Mouse (Mus musculus) forebrain, embryonic 16.5 days (tissue): ENCODE measurements around the gene Nav1. TPM values are rescaled to one million over a fixed set of nuclear protein-coding genes. Genes with fewer than 3 reads are reported as not detected.

Experiments used
- ATAC-seq: fragments of 200-750 bp; cut with Nextera tagmentation; 2 replicates; pipeline ENCODE4 v1.8.0; 2017; ENCODE audit warnings: mild to moderate bottlenecking, moderate library complexity
- H3K27ac ChIP-seq: fragments of 300-500 bp; sonication (generic); 2 replicates; pipeline ENCODE4 v1.5.1; 2014; ENCODE audit warnings: low read length, control low read depth
- H3K27me3 ChIP-seq: fragments of 300-500 bp; sonication (generic); replicated peaks from 2 replicates; pipeline ENCODE4 v1.6.1; 2014; ENCODE audit warnings: low read length; ENCODE audit not compliant: control insufficient read depth, insufficient read depth
- H3K36me3 ChIP-seq: fragments of 300-500 bp; sonication (generic); 2 replicates; pipeline ENCODE4 v1.6.1; 2014; ENCODE audit not compliant: control insufficient read depth, insufficient read depth
- H3K4me1 ChIP-seq: fragments of 300-500 bp; sonication (generic); replicated peaks from 2 replicates; pipeline ENCODE4 v1.6.1; 2014; ENCODE audit warnings: low read length; ENCODE audit not compliant: control insufficient read depth, insufficient read depth
- H3K4me2 ChIP-seq: fragments of 300-500 bp; sonication (generic); 2 replicates; pipeline ENCODE4 v1.6.1; 2014; ENCODE audit warnings: mild to moderate bottlenecking, low read length, control low read depth
- H3K4me3 ChIP-seq: fragments of 300-500 bp; sonication (generic); replicated peaks from 2 replicates; pipeline ENCODE4 v1.5.1; 2014; ENCODE audit warnings: mild to moderate bottlenecking, low read length, control low read depth
- H3K9ac ChIP-seq: fragments of 300-500 bp; sonication (generic); replicated peaks from 2 replicates; pipeline ENCODE4 v1.6.1; 2014; ENCODE audit warnings: low read depth, low read length, control low read depth
- H3K9me3 ChIP-seq: fragments of 300-500 bp; sonication (generic); 2 replicates; pipeline ENCODE4 v1.6.1; 2016; ENCODE audit warnings: low read length; ENCODE audit not compliant: control insufficient read depth
- WGBS: fragments of 180-500 bp; shearing (Covaris S2); extraction: QIAGEN DNeasy Blood & Tissue Kit; methylation state at CpG from one replicate; pipeline ENCODE4 v1.1.7; 2014; 5-methylcytosine and 5-hydroxymethylcytosine counted together
- polyA plus RNA-seq: library from polyadenylated mRNA; unstranded; fragments of >200 nt; fragmentation: Nextera tagmentation; extraction: Ambion mirVana; gene quantifications from 2 replicates; pipeline ENCODE4 v1.2.1, GENCODE M21; 2015

The Nav1 gene
- polyA plus RNA-seq, 1 experiment from 2014 or later, result 62.6 TPM

DNA sequence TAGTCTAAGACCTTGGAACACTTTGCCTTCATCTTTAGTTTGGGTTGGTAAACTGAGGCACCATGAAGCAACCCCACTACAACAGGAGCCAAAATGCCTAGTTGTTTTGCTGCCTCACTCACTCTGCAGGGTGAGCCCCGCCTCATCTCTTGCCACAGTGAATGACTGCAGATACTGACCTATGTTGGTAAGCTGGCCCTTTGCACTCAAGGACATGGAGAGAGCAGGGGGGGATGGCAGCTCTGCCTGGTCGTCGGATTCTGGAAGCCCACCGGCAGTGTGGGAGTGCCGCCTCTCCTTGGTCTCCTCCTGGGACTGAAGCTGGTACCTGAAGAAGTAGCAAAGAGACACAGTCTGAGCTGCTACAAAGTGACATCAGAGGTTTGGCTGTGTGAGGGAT lies 139.6 kb downstream of the Nav1 start:
- Histone ChIP-seq H3K9ac (no peak overlapping the region), H3K27ac (no peak overlapping the region), H3K36me3 (peaks cover 50% of the 10 kb centered on the region), H3K4me2 (no peak overlapping the region), H3K27me3 (no peaks in the 10 kb centered on the region), H3K4me1 (peaks cover 2% of the 10 kb centered on the region; the same call in 1 of the 2 replicates), H3K9me3 (no peaks in the 10 kb centered on the region), H3K4me3 (no peak overlapping the region)
- 91% methylated on average over 5 of the region's 5 CpGs for WGBS
- ATAC-seq, result no peak

DNA sequence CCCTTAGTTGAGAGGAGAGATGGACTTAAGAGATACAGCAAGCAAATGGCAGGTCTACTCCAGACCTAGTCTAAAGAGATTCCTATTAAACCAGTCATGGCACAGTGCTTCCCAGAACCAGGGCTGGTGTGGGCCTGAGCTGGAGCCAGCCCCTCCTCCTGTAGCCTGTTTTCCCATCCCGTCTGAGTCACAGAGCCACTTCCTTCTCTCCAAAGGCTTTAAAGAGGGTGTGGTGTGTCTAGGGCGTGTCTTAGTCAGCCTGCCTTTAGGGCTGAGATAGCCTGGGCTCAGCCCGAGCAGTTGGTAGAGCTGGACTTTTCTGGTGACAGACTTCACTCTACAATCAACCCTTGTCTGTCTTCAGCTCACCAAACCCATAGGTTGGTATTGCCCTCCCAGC lies 140.2 kb downstream of the Nav1 start:
- peaks cover 7% of the 10 kb centered on the region; the same call in 1 of the 2 replicates for H3K4me1 ChIP-seq
- 76% methylated on average over 3 of the region's 3 CpGs for WGBS

DNA sequence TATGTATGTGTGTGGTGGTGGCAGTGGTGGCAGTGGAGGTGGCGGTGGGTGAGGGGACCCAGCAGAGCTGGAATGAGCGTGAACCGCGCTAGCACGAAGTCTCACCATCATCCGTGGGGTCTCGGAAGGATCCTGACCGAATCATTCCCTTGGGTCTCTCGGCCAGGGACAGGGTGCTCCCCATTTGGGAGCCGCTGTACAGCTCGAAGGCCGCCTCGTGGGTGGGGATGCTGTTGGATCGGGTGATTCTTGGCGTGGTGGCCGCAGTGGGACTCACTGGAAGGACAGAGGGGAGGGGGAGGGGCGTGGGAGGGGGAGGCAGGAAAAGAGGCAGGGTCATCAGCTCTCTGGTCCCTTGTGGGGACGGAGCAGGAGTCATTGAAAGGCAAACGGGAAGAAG lies 141.4 kb downstream of the Nav1 start:
- Histone ChIP-seq H3K27me3 (no peaks in the 10 kb centered on the region), H3K9me3 (no peaks in the 10 kb centered on the region), H3K4me2 (no peak overlapping the region), H3K9ac (no peak overlapping the region), H3K27ac (no peak overlapping the region), H3K4me1 (peaks cover 9% of the 10 kb centered on the region; the same call in 1 of the 2 replicates), H3K36me3 (peaks cover 36% of the 10 kb centered on the region), H3K4me3 (no peak overlapping the region)
- no peak for ATAC-seq
- 93% methylated on average over 19 of the region's 19 CpGs for WGBS

More for the DNA sequence above, 140.2 kb downstream of the Nav1 start:
- Histone ChIP-seq H3K36me3 (peaks cover 47% of the 10 kb centered on the region), H3K4me3 (no peak overlapping the region), H3K9ac (no peak overlapping the region), H3K27me3 (no peaks in the 10 kb centered on the region), H3K4me2 (no peak overlapping the region), H3K27ac (no peak overlapping the region), H3K9me3 (no peaks in the 10 kb centered on the region)
- no peak for ATAC-seq

DNA sequence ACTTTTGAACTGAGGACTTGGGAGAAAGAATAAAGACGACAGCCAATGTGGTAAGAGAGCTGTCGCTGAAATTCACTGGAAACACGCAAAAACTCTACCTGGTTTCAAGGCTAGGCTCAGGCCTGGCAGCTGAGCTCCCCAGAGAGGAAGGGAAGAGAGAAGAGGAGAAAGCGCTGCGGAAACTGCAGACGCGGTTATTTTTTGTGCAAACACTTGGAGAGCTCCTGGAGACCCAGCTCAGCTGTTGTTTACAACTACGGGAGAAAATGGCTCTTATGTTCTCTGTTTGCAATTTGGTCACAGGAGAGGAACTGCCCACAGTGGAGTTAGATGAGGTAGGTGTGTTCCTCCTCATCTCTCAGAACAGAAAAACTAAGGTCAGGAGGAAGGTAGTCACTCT lies 144.4 kb downstream of the Nav1 start:
- peak overlapping the region; percentile 3; the same call in 1 of the 2 replicates for H3K27ac ChIP-seq
- H3K9ac ChIP-seq, result no peak overlapping the region
- H3K36me3 ChIP-seq, result peaks cover 43% of the 10 kb centered on the region
- H3K4me1 ChIP-seq, result peaks cover 9% of the 10 kb centered on the region; the same call in 1 of the 2 replicates
- H3K9me3 ChIP-seq, result no peaks in the 10 kb centered on the region
- 76% methylated on average over 8 of the region's 8 CpGs for WGBS
- no peak for ATAC-seq
- H3K27me3 ChIP-seq, result no peaks in the 10 kb centered on the region
- H3K4me3 ChIP-seq, result no peak overlapping the region
- H3K4me2 ChIP-seq, result no peak overlapping the region

DNA sequence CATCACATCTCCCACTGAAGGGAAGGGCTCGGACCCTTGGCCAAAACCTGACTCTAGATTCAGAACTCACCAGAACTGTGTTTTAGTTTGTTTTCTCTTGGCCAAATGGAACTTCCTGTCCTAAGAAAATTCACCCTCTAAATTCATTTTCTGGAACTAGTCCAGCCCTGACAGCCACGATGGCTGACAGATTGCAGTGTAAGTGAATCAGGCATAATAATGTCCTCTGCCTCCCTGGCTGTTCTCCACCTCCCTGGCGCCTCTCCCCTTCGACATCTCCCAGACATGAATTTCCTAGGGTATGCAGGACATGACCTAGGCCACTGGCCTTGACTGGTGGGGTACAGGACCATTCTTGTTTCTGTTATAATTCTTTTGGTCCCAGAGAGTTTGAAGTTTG lies 144.8 kb downstream of the Nav1 start:
- Histone ChIP-seq H3K4me3 (no peak overlapping the region), H3K9ac (no peak overlapping the region), H3K9me3 (no peaks in the 10 kb centered on the region), H3K27me3 (no peaks in the 10 kb centered on the region), H3K36me3 (peaks cover 44% of the 10 kb centered on the region), H3K4me1 (peaks cover 9% of the 10 kb centered on the region; the same call in 1 of the 2 replicates), H3K4me2 (no peak overlapping the region), H3K27ac (peak overlapping the region; percentile 3; the same call in 1 of the 2 replicates)
- ATAC-seq, result no peak
- 49% methylated on average over 4 of the region's 4 CpGs for WGBS

DNA sequence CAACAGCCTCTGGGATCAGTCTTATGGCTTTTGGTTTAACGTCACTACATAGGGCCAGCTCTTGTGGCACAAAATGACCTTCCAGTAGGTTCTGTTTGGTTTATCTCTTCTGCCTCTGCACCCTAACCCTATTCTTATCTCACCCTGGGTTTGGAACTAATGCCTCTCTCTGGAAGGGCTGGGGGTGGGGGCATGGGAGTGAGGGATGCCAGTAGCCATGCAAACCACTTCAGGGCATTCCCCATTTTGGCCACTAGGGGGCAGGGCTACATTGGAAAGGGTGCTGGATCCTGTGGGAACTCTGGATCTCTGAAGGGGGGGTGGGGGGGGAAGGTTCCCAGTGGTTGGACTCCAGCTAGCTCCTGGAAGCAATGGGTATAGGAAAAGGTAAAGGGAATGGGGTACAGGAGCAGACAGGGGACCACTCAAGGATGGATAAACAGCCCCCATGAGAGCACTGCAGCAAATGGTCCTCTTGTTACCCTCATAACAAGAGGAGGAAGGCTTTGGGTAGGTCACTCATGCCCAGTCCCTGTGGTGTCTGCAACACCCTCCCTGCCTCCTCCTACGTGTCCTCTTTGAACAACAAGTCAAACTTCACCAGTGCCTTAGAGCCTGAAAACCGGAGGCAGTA lies 145.9 kb downstream of the Nav1 start:
- peak; percentile 32 for ATAC-seq

DNA sequence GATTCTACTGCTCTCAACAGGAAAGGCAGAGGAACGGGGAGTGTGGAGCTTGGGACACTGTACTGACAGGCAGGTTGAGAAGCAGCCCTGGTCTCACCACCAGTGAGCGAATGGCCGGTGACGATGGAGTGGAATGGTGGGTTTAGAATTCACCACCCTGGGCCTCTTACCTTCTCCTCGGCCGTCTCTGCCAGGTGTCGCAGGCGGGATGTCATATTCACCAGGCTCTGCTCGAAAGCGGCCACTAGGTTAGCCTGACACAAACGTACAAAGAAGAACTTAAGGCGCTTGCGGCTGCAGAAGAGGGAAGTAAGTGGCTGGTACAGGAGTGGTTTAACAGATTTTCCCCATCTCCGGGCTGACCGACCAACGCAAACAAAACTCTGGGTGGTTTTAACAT lies 146.6 kb downstream of the Nav1 start:
- no peak overlapping the region for H3K4me3 ChIP-seq
- H3K27ac ChIP-seq, result no peak overlapping the region
- no peak overlapping the region for H3K9ac ChIP-seq
- H3K36me3 ChIP-seq, result peaks cover 49% of the 10 kb centered on the region
- H3K4me1 ChIP-seq, result peaks cover 9% of the 10 kb centered on the region; the same call in 1 of the 2 replicates
- H3K4me2 ChIP-seq, result no peak overlapping the region
- 93% methylated on average over 16 of the region's 16 CpGs for WGBS
- no peaks in the 10 kb centered on the region for H3K27me3 ChIP-seq
- no peaks in the 10 kb centered on the region for H3K9me3 ChIP-seq
- no peak for ATAC-seq

More for the DNA sequence above, 145.9 kb downstream of the Nav1 start:
- no peak overlapping the region for H3K27ac ChIP-seq
- H3K27me3 ChIP-seq, result no peaks in the 10 kb centered on the region
- 78% methylated on average over 3 of the region's 3 CpGs for WGBS
- H3K9ac ChIP-seq, result no peak overlapping the region
- H3K4me1 ChIP-seq, result peaks cover 9% of the 10 kb centered on the region; the same call in 1 of the 2 replicates
- H3K36me3 ChIP-seq, result peaks cover 48% of the 10 kb centered on the region
- no peaks in the 10 kb centered on the region for H3K9me3 ChIP-seq
- no peak overlapping the region for H3K4me2 ChIP-seq
- H3K4me3 ChIP-seq, result no peak overlapping the region

DNA sequence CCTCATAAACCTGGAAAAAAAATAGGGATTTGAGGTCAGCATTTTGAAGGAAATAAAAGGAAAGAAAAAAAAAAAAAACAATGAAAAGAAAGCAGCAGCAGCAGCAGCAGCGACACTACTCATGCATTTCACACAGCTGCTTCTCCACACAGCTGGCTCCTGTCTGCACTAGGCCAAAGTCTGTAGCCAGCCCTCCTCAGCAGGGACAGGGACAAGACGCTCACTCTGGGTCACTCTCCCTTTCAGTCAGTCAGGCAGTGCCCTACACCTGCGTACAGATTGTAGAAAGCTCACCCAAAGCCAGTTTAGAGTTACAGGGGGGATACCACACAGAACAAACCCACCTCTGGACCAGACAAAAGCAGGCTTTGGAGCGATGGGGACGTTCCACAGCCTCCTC lies 149.2 kb downstream of the Nav1 start:
- no peaks in the 10 kb centered on the region for H3K9me3 ChIP-seq
- H3K27me3 ChIP-seq, result no peaks in the 10 kb centered on the region
- peaks cover 9% of the 10 kb centered on the region; the same call in 1 of the 2 replicates for H3K4me1 ChIP-seq
- no peak overlapping the region for H3K4me2 ChIP-seq
- H3K27ac ChIP-seq, result no peak overlapping the region
- WGBS, result 90% methylated on average over 5 of the region's 5 CpGs
- no peak overlapping the region for H3K9ac ChIP-seq
- peaks cover 59% of the 10 kb centered on the region for H3K36me3 ChIP-seq
- H3K4me3 ChIP-seq, result no peak overlapping the region
- ATAC-seq, result no peak

DNA sequence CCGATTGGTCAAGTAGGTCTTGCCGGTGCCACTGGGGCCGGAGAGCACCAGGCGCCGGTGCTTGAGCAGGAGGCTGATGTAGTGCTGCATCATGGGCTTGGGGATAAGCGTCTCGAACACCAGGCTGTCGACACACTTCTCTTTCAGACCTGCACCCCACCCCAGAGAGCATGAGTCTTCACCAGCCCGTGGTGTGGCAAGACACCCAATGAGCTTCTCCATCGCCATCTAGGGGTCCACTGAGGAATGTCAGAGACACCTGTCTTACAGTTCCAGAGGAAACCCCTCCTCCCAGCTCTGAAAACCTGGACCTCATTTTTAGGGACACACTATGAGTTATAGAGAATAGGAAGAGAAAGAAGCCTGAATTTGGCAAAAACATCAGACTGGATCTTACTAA lies 154.8 kb downstream of the Nav1 start:
- H3K4me2 ChIP-seq, result no peak overlapping the region
- H3K9me3 ChIP-seq, result no peaks in the 10 kb centered on the region
- H3K27ac ChIP-seq, result no peak overlapping the region
- WGBS, result 80% methylated on average over 10 of the region's 10 CpGs
- no peaks in the 10 kb centered on the region for H3K4me1 ChIP-seq
- ATAC-seq, result 0 out of 2 replicates have a peak, but pooled peaks have one; percentile 28
- no peaks in the 10 kb centered on the region for H3K27me3 ChIP-seq
- H3K4me3 ChIP-seq, result no peak overlapping the region
- H3K36me3 ChIP-seq, result peaks cover 67% of the 10 kb centered on the region
- no peak overlapping the region for H3K9ac ChIP-seq
